Comparison of ENCODE assay signal across 27 mouse cellular contexts in genomic region chr14:60490886-60491285, GRCm38 (mm10).
"Had no signal": no experiment of that assay in that cellular context is flagged by ENCODE, and none has a peak within 500 bp of the region (broad histone marks: within the 10 kb centered on the region; RNA-seq: fewer than 3 reads in every experiment).

No protein-coding gene starts in this region.

- H3K36me3 ChIP-seq: heart, embryonic 10.5 days; heart, embryonic 13.5 days; heart, embryonic 15.5 days; hindbrain, embryonic 12.5 days; intestine, embryonic 15.5 days; kidney, embryonic 15.5 days; limb, embryonic 13.5 days; limb, embryonic 15.5 days; liver, embryonic 12.5 days had no signal

- H3K4me3 ChIP-seq: heart, embryonic 10.5 days; heart, embryonic 13.5 days; heart, embryonic 15.5 days; hindbrain, embryonic 10.5 days; hindbrain, embryonic 12.5 days; intestine, embryonic 15.5 days; kidney, embryonic 15.5 days; layer of hippocampus, adult 2 months; limb, embryonic 13.5 days; limb, embryonic 15.5 days; liver, embryonic 12.5 days had no signal

- H3K27me3 ChIP-seq: hindbrain, embryonic 12.5 days; intestine, embryonic 15.5 days; limb, embryonic 13.5 days had no signal

- DNase-seq: gastrocnemius, postnatal 14 days; gastrocnemius, postnatal 36 days; heart, postnatal 14 days; heart, postnatal 36 days; kidney, adult 18-20 months; kidney, adult 9 months; kidney, postnatal 14 days; kidney, postnatal 4 days; left cerebral cortex, postnatal 4 days had no signal

- H3K4me1 ChIP-seq: liver, embryonic 12.5 days had no signal

- H3K27ac ChIP-seq: heart, embryonic 10.5 days; heart, embryonic 13.5 days; heart, embryonic 15.5 days; hindbrain, embryonic 10.5 days; hindbrain, embryonic 12.5 days; hindbrain, embryonic 14.5 days; intestine, embryonic 15.5 days; kidney, embryonic 15.5 days; kidney, postnatal 0 days; layer of hippocampus, adult 2 months; limb, embryonic 13.5 days; limb, embryonic 15.5 days; liver, embryonic 12.5 days; liver, embryonic 14.5 days had no signal

- ATAC-seq: forebrain, embryonic 16.5 days; hindbrain, embryonic 16.5 days; inflammation-experienced regulatory T-cells, adult 6 months; intestine, embryonic 15.5 days; intestine, postnatal 0 days; liver, embryonic 12.5 days had no signal
